Mouse (Mus musculus) urinary bladder, postnatal 36 days (tissue): ENCODE measurements around the gene 2410137M14Rik.

ENCODE experiments used
- DNase-seq, 2 experiments: peaks; one replicate each; pipeline ENCODE4 v3.0.0; 2022; ENCODE audit warnings: low spot score in 2 of 2, mixed read lengths in 1 of 2

2410137M14Rik gene

DNA sequence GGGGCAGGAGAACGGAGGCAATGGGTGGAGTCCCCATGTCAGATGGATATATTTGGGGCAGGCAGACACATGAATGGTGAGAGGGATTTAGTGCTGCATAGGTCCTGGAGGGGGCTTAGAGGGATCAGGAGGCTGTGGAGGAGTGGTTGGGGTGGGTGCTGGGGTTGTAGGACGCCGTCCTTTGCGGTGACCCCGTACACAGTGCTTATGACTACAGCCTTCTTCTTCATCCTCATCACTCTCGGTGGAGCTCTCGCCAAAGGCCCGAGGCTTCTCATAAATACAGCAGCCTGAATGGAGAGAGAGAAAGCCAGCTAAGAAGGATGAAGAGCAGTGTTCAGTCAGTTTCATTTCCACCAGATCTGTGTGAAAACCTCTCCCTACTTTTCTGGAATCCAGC lies 31.8 kb downstream of the 2410137M14Rik start:
- DNase-seq = no peak

DNA sequence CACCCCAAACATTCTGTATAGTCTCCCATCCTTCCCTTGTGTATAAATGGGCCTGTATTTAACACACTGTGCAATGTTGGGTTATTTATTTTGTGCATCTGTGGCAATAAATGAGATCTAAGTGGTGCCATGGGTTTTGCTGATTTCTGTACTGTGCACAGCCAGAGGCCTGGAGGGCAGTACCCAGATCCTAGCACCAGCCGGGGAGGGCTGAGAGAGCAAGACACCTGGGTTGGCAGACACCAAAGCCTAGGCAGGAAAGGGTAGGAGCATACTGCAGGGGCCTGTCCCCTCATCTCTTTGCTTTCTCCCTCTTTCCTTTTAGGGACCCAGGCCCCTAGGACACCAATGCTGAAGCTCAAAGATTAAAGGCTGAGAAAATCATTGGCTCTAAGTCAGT lies 32.8 kb downstream of the 2410137M14Rik start:
- no peak for DNase-seq

- peak; percentile 21 to 31 for DNase-seq
Observed at GRCm38 (mm10) chr17:36947051-36947819, 33.8 kb downstream of the 2410137M14Rik start.

GRCm38 (mm10) chr17:36944121-36944775 lies 36.8 kb downstream of the 2410137M14Rik start:
- DNase-seq = no peak

- DNase-seq = no peak
Observed at GRCm38 (mm10) chr17:36943691-36944090, 37.3 kb downstream of the 2410137M14Rik start.

DNA sequence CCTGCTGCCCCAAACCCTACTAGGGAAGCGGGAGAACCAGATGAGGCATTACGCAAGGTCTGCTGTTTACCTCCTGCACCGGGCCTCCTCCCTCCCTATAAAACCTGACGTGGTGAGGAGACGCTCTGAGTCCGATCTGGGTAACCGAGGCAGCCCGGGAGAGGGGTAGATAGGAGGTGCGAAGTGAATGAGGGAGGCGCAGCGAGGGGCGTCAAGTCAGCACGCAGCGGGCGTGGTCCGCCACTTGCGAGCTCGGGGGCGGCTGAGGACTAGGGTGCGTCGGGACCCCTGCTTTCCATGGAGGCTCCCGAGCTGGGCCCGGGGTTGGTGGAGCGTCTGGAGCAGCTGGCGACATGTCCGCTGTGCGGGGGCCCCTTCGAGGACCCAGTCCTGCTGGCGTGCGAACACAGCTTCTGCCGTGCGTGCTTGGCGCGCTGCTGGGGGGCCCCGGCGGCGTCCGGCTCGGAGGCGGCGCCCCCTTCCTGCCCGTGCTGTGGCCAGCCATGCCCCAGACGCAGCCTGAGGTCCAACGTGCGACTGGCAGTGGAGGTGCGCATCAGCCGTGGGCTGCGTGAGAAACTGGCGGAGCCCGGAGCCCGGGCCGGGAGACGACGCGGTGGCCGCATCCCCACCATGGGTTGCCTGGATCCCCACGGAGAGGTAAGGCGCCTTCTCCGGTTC lies 38.1 kb downstream of the 2410137M14Rik start, which contains the start of gene Rnf39:
Gene Rnf39 (plus strand): TSS at position 128 of the 681 bp plus-strand sequence.
- DNase-seq = peak; percentile 32 to 61

- DNase-seq = peak; percentile 65 to 72
Observed at GRCm38 (mm10) chr17:36942391-36942790, 38.6 kb downstream of the 2410137M14Rik start.

DNA sequence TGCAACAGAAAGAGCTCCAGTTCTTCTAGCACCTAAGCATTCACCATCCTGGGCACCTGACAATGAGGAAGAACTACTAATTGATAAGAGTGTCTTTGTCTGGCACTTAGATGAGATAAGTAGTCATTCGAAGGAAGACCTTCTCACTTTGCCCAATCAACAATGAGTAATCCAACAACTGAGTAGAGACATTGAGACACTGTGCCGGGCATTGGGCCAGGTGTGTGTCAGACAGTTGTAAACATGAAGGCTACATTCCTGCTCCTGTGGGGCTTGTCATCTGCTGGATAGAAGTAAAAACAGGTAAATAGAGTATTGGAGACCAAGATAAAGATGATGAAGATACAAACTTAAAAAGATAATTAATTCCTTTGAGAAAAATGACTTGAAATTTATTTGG lies 43.0 kb downstream of the 2410137M14Rik start:
- DNase-seq = no peak

DNA sequence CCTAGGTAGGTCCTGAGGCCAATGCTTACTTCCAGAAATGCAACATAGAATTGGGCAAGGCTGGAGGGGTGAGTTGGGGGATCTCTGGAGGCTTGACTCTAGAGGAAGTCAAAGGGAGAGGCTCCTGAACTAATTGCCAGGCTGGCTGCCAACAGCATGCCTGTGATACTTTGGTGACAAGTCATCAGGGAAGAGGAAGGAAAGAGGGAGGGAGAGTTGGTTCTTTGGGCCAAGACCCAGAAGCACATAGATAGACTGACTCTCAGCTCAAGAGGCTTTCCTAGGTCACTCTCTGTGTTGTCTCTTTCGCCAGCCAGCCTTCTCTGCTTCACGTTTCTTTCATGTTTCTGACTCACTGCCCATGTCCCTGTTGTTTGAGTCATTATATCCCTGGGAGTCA lies 49.2 kb downstream of the 2410137M14Rik start:
- DNase-seq = no peak

DNA sequence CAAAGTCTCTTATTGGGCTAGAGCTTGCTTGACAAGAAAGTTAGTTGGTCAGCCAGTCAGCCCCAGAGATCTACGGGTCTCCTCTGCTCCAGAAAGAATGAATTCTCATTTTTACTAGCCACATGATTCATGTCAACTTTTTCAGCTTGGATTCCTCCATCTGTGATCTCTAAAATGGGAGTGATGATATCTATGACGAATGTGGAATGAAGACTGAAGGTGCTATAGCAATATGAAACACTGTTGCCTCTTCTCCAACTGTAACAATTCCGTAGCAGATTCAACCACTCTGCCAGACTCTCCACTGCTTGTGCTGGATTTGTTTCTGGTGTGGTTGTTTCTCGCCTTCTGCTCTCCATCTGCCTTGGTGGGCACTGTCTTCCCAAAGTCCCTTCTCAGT lies 49.9 kb downstream of the 2410137M14Rik start:
- DNase-seq = no peak

DNA sequence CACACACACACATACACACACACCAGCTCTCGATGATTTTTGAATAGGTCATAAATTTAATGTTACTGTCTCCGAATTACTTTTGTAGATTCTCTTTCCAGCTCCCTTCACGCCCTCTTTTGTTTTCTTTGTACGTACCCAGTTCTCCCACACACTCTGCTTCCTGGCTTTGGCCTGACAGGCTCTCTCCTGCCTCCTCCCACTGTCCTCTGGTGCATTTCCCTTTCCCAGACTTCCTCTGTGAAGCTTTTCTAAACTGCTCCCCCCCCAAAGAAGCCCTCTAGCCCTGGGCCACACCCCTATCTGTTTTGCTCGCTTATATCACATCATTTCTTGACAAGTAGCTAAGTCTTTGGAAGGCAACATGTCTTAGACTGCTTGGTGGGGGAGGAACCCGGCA lies 50.8 kb downstream of the 2410137M14Rik start:
- DNase-seq = no peak

- no peak for DNase-seq
Observed at GRCm38 (mm10) chr17:36929236-36929932, 51.7 kb downstream of the 2410137M14Rik start.
